Mouse (Mus musculus): Measurements from ENCODE around the gene Supt3. TPM values are rescaled to one million over a fixed set of nuclear protein-coding genes. Genes with fewer than 3 reads are reported as not detected.
A peak's percentile ranks its signal among the peaks of the same experiment; 100 is the strongest.

Supt3 gene
- polyA plus RNA-seq, 1 experiment from 2014 or later = 21.1 TPM

DNA sequence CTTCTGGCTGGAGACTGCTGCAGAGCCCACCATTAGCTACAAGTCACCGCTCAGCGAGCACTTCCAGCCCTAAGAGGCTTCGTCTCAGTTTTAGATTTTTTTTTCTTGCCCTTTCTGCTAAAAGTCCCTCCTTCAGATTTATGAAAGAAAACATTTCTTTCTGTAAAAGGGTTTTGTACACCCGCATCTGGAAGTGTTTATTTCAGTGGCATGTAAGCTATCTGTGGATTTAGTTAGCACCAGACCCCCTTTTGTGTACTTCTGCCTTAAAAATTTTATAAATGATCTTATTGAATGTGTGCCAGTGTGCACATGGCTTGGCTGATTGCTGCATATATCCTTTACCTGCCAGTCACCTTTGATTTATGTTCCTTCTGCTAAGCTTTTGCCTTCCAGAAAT lies 277.6 kb downstream of the Supt3 start:
- H3K36me3 ChIP-seq (ENCODE audit: insufficient read depth) = no peaks in the 10 kb centered on the region
- WGBS = 70% methylated on average over 4 of the region's 4 CpGs
- no peak for TF ChIP-seq CTCF (IDR thresholded peaks at IDR 0.05; ENCODE audit: low read depth)
- DNase-seq = no peak
- no peak overlapping the region for H3K27ac ChIP-seq (ENCODE audit: low read depth)
- H3K27me3 ChIP-seq (ENCODE audit: insufficient read depth, low read length) = no peaks in the 10 kb centered on the region
- no peaks in the 10 kb centered on the region for H3K9me3 ChIP-seq (ENCODE audit: low read depth, low read length)
- no peak overlapping the region for H3K4me3 ChIP-seq (ENCODE audit: low read depth, low read length)
- no peak overlapping the region for H3K4me2 ChIP-seq
- H3K4me1 ChIP-seq (ENCODE audit: insufficient read depth) = no peaks in the 10 kb centered on the region
- no peak for ATAC-seq (ENCODE audit: insufficient read depth)
- H3K9ac ChIP-seq = no peak overlapping the region

DNA sequence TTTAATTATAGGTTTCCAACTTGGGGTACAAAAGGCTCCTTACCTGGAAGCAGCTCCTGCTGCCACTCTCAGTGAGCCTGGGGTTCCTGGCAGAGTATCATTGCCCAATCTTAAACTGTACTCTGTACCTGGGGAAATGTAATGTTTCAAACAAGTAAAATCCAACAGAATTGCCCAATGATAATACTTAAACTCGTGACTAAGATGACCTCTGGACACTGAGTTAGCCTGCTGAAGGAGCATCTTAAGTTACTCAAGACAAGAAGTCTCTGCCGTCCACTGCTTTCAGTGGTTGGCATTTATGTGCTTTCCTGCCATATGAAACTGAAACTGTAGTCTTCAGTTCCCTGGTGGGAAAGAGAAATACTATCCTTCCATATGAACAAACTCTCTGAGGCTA lies 279.9 kb downstream of the Supt3 start:
- no peaks in the 10 kb centered on the region for H3K4me1 ChIP-seq (ENCODE audit: insufficient read depth)
- no peaks in the 10 kb centered on the region for H3K9me3 ChIP-seq (ENCODE audit: low read depth, low read length)
- no peaks in the 10 kb centered on the region for H3K27me3 ChIP-seq (ENCODE audit: insufficient read depth, low read length)
- ATAC-seq (ENCODE audit: insufficient read depth) (no peak), DNase-seq (no peak)
- no peak for TF ChIP-seq CTCF (IDR thresholded peaks at IDR 0.05; ENCODE audit: low read depth)
- no peak overlapping the region for H3K27ac ChIP-seq (ENCODE audit: low read depth)
- no peak overlapping the region for H3K9ac ChIP-seq
- WGBS = 81% methylated on average over 2 of the region's 2 CpGs
- H3K4me3 ChIP-seq (ENCODE audit: low read depth, low read length) = no peak overlapping the region
- H3K4me2 ChIP-seq = no peak overlapping the region
- H3K36me3 ChIP-seq (ENCODE audit: insufficient read depth) = no peaks in the 10 kb centered on the region

DNA sequence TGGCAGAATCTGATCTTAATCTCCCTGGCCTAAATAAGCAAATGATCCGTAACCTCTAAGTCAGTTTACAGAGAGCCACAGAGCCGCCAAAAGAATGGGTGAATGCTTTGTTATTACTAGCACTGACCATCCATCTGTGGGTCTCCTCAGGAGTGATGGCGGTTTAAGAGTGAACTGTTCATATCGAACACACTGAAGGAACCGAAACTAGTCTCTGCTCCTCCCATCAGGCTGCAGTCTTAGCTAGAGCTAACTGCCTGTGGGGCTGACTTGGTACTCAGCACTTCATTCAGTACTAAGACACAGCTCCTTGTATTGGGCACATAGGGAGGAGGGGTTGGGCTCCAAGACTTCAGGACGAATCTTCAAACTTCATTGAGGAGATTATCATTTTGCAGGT lies 280.8 kb downstream of the Supt3 start:
- Histone ChIP-seq H3K4me1 (ENCODE audit: insufficient read depth) (no peaks in the 10 kb centered on the region), H3K27me3 (ENCODE audit: insufficient read depth, low read length) (no peaks in the 10 kb centered on the region), H3K27ac (ENCODE audit: low read depth) (no peak overlapping the region), H3K4me3 (ENCODE audit: low read depth, low read length) (no peak overlapping the region), H3K36me3 (ENCODE audit: insufficient read depth) (no peaks in the 10 kb centered on the region), H3K4me2 (no peak overlapping the region), H3K9me3 (ENCODE audit: low read depth, low read length) (no peaks in the 10 kb centered on the region), H3K9ac (no peak overlapping the region)
- no peak for TF ChIP-seq CTCF (IDR thresholded peaks at IDR 0.05; ENCODE audit: low read depth)
- ATAC-seq (ENCODE audit: insufficient read depth) (no peak), DNase-seq (no peak)
- WGBS = 74% methylated on average over 6 of the region's 6 CpGs

DNA sequence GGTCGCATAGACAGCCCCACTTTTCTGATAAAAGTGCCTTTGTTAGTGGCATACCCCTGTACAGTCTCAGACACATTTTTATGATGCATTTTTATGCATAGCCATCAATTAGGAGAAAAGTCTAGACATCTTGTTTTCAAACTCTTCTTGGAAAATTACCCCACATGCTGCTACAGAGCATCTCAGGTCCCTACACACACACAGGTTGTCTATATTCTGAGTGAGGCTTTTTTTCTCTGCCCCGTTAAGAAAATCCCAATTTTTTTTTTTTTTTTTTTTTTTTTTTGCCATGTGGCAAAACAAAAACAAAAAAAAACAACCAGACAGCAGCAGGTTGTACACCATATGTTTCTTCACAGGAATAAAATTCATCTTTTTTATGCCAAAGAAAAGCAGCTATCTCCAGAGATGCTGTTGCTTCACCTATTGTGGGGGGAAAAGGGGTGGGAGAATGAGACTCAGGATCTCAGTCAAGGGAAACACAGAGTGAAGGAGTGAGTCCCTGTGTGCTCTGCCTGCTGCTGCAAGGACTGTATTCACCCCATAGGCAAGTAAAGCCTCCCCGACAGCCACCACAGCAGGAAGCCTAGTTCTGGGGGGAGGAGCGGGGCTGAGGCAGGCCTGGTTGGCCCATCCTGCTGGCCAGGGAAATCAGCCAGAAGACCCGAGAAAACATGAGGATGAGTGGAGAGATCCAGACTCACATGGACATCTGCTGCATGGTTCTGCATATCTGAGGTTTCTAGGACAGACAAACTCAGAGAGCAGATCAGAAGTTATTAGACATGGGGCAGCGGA lies 281.8 kb downstream of the Supt3 start:
- DNase-seq = no peak
- H3K4me1 ChIP-seq (ENCODE audit: insufficient read depth) = no peaks in the 10 kb centered on the region
- H3K27ac ChIP-seq (ENCODE audit: low read depth) = no peak overlapping the region
- H3K27me3 ChIP-seq (ENCODE audit: insufficient read depth, low read length) = no peaks in the 10 kb centered on the region
- no peaks in the 10 kb centered on the region for H3K36me3 ChIP-seq (ENCODE audit: insufficient read depth)
- TF ChIP-seq CTCF (IDR thresholded peaks at IDR 0.05; ENCODE audit: low read depth) = no peak
- ATAC-seq (ENCODE audit: insufficient read depth) = no peak
- H3K4me2 ChIP-seq = no peak overlapping the region
- H3K9me3 ChIP-seq (ENCODE audit: low read depth, low read length) = no peaks in the 10 kb centered on the region
- H3K4me3 ChIP-seq (ENCODE audit: low read depth, low read length) = no peak overlapping the region
- 55% methylated on average over 6 of the region's 6 CpGs for WGBS
- no peak overlapping the region for H3K9ac ChIP-seq

DNA sequence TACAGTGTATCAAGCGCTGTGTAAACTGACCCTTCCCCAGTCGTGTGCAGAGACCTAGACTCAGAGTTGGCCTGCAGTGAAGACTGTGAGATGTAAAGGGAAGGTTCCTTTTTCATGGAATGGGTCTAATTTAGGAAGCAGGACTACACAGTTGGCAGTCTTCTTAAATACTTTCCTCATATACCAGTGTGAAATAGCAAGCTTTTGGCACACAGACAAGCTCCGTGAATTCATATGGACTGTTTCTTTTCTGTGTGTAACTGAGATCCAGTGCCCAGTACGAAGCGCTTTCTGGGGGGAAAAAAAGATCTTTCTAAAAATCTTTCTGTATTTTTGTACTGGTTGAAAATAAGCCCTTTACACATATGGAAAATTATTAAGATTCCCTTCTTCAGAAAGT lies 286.8 kb downstream of the Supt3 start:
- no peak for TF ChIP-seq CTCF (IDR thresholded peaks at IDR 0.05; ENCODE audit: low read depth)
- no peaks in the 10 kb centered on the region for H3K9me3 ChIP-seq (ENCODE audit: low read depth, low read length)
- H3K4me1 ChIP-seq (ENCODE audit: insufficient read depth) = 0 out of 2 replicates have a peak, but pooled peaks cover 3% of the 10 kb centered on the region
- H3K9ac ChIP-seq = no peak overlapping the region
- ATAC-seq (ENCODE audit: insufficient read depth) (no peak), DNase-seq (peak; percentile 55)
- no peaks in the 10 kb centered on the region for H3K36me3 ChIP-seq (ENCODE audit: insufficient read depth)
- H3K4me2 ChIP-seq = no peak overlapping the region
- H3K4me3 ChIP-seq (ENCODE audit: low read depth, low read length) = no peak overlapping the region
- H3K27me3 ChIP-seq (ENCODE audit: insufficient read depth, low read length) = no peaks in the 10 kb centered on the region
- H3K27ac ChIP-seq (ENCODE audit: low read depth) = no peak overlapping the region
- WGBS = 63% methylated on average over 5 of the region's 5 CpGs

DNA sequence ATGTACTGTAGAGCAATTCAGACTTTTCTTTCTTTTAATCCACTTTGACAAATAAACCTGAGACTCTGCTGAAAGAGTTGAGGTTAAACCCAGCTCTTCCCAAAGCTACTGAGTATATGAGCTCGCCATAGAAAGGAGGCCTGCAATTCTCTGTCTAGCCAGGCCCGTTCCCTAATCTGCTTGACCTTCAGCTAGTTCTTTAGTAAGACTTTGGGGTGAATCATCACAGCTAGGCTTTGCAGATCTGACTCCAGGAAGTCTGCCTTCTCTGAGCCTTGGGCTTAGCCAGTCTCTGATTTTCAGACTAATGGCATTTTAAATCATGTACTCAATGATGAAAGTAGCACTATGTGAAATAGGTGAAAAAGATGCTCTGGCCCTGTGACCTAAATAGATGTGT lies 288.5 kb downstream of the Supt3 start:
- H3K36me3 ChIP-seq (ENCODE audit: insufficient read depth) = no peaks in the 10 kb centered on the region
- H3K9me3 ChIP-seq (ENCODE audit: low read depth, low read length) = no peaks in the 10 kb centered on the region
- no peak for TF ChIP-seq CTCF (IDR thresholded peaks at IDR 0.05; ENCODE audit: low read depth)
- H3K27ac ChIP-seq (ENCODE audit: low read depth) = no peak overlapping the region
- no peak for DNase-seq
- 68% methylated on average over 2 of the region's 2 CpGs for WGBS
- H3K4me2 ChIP-seq = no peak overlapping the region
- no peak for ATAC-seq (ENCODE audit: insufficient read depth)
- H3K4me1 ChIP-seq (ENCODE audit: insufficient read depth) = 0 out of 2 replicates have a peak, but pooled peaks cover 3% of the 10 kb centered on the region
- no peak overlapping the region for H3K9ac ChIP-seq
- H3K27me3 ChIP-seq (ENCODE audit: insufficient read depth, low read length) = no peaks in the 10 kb centered on the region
- no peak overlapping the region for H3K4me3 ChIP-seq (ENCODE audit: low read depth, low read length)

DNA sequence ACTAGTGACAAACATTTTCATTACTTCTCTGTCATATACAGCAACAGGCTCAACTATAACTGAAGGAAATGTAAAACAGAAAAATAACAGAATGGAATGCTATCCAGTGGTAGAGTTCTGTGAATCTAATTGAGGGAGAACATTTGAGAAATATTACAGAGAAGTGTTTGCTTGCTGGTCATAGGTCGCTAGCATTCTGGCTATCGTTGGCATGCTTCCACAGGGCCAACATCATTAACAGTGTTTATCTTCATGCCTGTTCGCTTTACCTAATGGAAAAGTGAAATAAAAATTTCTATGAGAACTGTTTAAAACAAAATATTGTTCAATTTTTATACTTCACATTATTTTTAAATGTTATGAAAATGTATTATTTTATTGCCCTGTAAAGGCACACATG lies 290.5 kb downstream of the Supt3 start:
- Histone ChIP-seq H3K36me3 (ENCODE audit: insufficient read depth) (no peaks in the 10 kb centered on the region), H3K27ac (ENCODE audit: low read depth) (no peak overlapping the region), H3K4me1 (ENCODE audit: insufficient read depth) (0 out of 2 replicates have a peak, but pooled peaks cover 3% of the 10 kb centered on the region), H3K9ac (no peak overlapping the region), H3K27me3 (ENCODE audit: insufficient read depth, low read length) (no peaks in the 10 kb centered on the region), H3K9me3 (ENCODE audit: low read depth, low read length) (no peaks in the 10 kb centered on the region), H3K4me2 (no peak overlapping the region), H3K4me3 (ENCODE audit: low read depth, low read length) (no peak overlapping the region)
- ATAC-seq (ENCODE audit: insufficient read depth) (no peak), DNase-seq (no peak)
- no peak for TF ChIP-seq CTCF (IDR thresholded peaks at IDR 0.05; ENCODE audit: low read depth)
- WGBS = 79% methylated on average over 3 of the region's 3 CpGs
